ENCODE assay signal across 18 mouse cellular contexts in genomic region chr2:120087391-120087790, GRCm38 (mm10).
"Had no signal": no experiment of that assay in that cellular context is flagged by ENCODE, and none has a peak within 500 bp of the region (broad histone marks: within the 10 kb centered on the region; RNA-seq: fewer than 3 reads in every experiment).

No protein-coding gene starts in this region.

- H3K9me3 ChIP-seq: midbrain, embryonic 10.5 days; midbrain, embryonic 12.5 days; neural tube, embryonic 13.5 days; neural tube, embryonic 15.5 days had no signal

- H3K27ac ChIP-seq: midbrain, embryonic 10.5 days; midbrain, embryonic 12.5 days; neural tube, embryonic 13.5 days; neural tube, embryonic 15.5 days had no signal

- ATAC-seq: midbrain, embryonic 16.5 days had no signal

- H3K9ac ChIP-seq: lung, embryonic 14.5 days; midbrain, embryonic 12.5 days; neural tube, embryonic 13.5 days; neural tube, embryonic 15.5 days had no signal

- H3K4me2 ChIP-seq: lung, embryonic 14.5 days; midbrain, embryonic 12.5 days; neural tube, embryonic 13.5 days; neural tube, embryonic 15.5 days had no signal

- DNase-seq: lung, embryonic 14.5 days; lung, postnatal 10 days; lung, postnatal 4 days; midbrain, embryonic 14.5 days; retina, postnatal 1 day; right cerebral cortex, adult 18-20 months; right cerebral cortex, postnatal 25 days; right cerebral cortex, postnatal 4 days; spleen, adult 18-20 months; thymus, adult 18-20 months; thymus, postnatal 14 days; thymus, postnatal 36 days had no signal

- H3K36me3 ChIP-seq: midbrain, embryonic 12.5 days; neural tube, embryonic 13.5 days; neural tube, embryonic 15.5 days had no signal

- H3K27me3 ChIP-seq: midbrain, embryonic 12.5 days; neural tube, embryonic 13.5 days; neural tube, embryonic 15.5 days had no signal

- H3K4me3 ChIP-seq: midbrain, embryonic 10.5 days; midbrain, embryonic 12.5 days; myocyte; neural tube, embryonic 13.5 days; neural tube, embryonic 15.5 days had no signal

- H3K4me1 ChIP-seq: midbrain, embryonic 10.5 days; midbrain, embryonic 12.5 days; neural tube, embryonic 13.5 days; neural tube, embryonic 15.5 days had no signal
